8 mouse cellular contexts compared by ENCODE assay signal in genomic region chr8:119557132-119557531, GRCm38 (mm10). TPM values are rescaled to one million over a fixed set of nuclear protein-coding genes. Genes with fewer than 3 reads are reported as not detected.
DNase-seq lines count a peak whose midpoint lies in the region; ATAC-seq lines count a peak whose summit lies in the region.

No protein-coding gene starts in this region.

- peaks cover 40% of the 10 kb centered on the region for H3K4me1 ChIP-seq in liver, embryonic 11.5 days (replicated peaks; ENCODE audit: control insufficient read depth, insufficient read depth, low read length)
- peaks cover 21% of the 10 kb centered on the region for H3K4me1 ChIP-seq in embryonic facial prominence, embryonic 12.5 days
- peaks cover 35% of the 10 kb centered on the region for H3K4me1 ChIP-seq in intestine, embryonic 16.5 days (ENCODE audit: control insufficient read depth, insufficient read depth, low read length)
- peaks cover 45% of the 10 kb centered on the region for H3K4me1 ChIP-seq in neural tube, embryonic 15.5 days

- no peak for DNase-seq in liver, embryonic 11.5 days (ENCODE audit: low spot score)
- no peak for DNase-seq in liver
- DNase-seq in adipocyte (ENCODE audit: low spot score): no peak
- DNase-seq in thymus, postnatal 10 days (ENCODE audit: low spot score in 2 of 2): no peak
- no peak for DNase-seq in spleen, adult 12 weeks (ENCODE audit: low spot score)

- H3K4me2 ChIP-seq in liver, embryonic 11.5 days: peak overlapping the region; percentile 81
- H3K4me2 ChIP-seq in embryonic facial prominence, embryonic 12.5 days (replicated peaks): peak overlapping the region; percentile 88
- peak overlapping the region; percentile 78 for H3K4me2 ChIP-seq in intestine, embryonic 16.5 days (ENCODE audit: low read depth, low read length)
- H3K4me2 ChIP-seq in neural tube, embryonic 15.5 days: peak overlapping the region; percentile 78

- peaks cover under 1% of the 10 kb centered on the region; the same call in 1 of the 2 replicates for H3K36me3 ChIP-seq in liver, embryonic 11.5 days (ENCODE audit: control insufficient read depth, insufficient read depth, low read length)
- H3K36me3 ChIP-seq in embryonic facial prominence, embryonic 12.5 days: 0 out of 2 replicates have a peak, but pooled peaks cover 2% of the 10 kb centered on the region
- no peaks in the 10 kb centered on the region for H3K36me3 ChIP-seq in intestine, embryonic 16.5 days (ENCODE audit: control insufficient read depth, insufficient read depth, low read length)
- peaks cover 6% of the 10 kb centered on the region for H3K36me3 ChIP-seq in neural tube, embryonic 15.5 days

- no peak for ATAC-seq in liver, embryonic 11.5 days (replicated peaks; ENCODE audit: low FRiP score)
- no peak for ATAC-seq in embryonic facial prominence, embryonic 12.5 days (ENCODE audit: insufficient number of reproducible peaks, insufficient read depth, low FRiP score, low TSS enrichment)
- ATAC-seq in intestine, embryonic 16.5 days: no peak
- ATAC-seq in neural tube, embryonic 15.5 days (ENCODE audit: low FRiP score): no peak

- WGBS in liver, embryonic 11.5 days: 74% methylated on average over 9 of the region's 9 CpGs
- WGBS in embryonic facial prominence, embryonic 12.5 days: 87% methylated on average over 9 of the region's 9 CpGs
- WGBS in intestine, embryonic 16.5 days: 71% methylated on average over 9 of the region's 9 CpGs
- WGBS in neural tube, embryonic 15.5 days: 76% methylated on average over 9 of the region's 9 CpGs

- H3K9ac ChIP-seq in liver, embryonic 11.5 days (ENCODE audit: low read depth, low read length): peak overlapping the region; percentile 88
- H3K9ac ChIP-seq in embryonic facial prominence, embryonic 12.5 days: peak overlapping the region; percentile 74
- peak overlapping the region; percentile 90 for H3K9ac ChIP-seq in intestine, embryonic 16.5 days (ENCODE audit: low read depth, low read length)
- peak overlapping the region; percentile 65 for H3K9ac ChIP-seq in neural tube, embryonic 15.5 days (replicated peaks)

- no peaks in the 10 kb centered on the region for H3K27me3 ChIP-seq in liver, embryonic 11.5 days (replicated peaks; ENCODE audit: control insufficient read depth, insufficient read depth, low read length)
- no peaks in the 10 kb centered on the region for H3K27me3 ChIP-seq in embryonic facial prominence, embryonic 12.5 days
- H3K27me3 ChIP-seq in intestine, embryonic 16.5 days (replicated peaks; ENCODE audit: control insufficient read depth, insufficient read depth, low read length): no peaks in the 10 kb centered on the region
- no peaks in the 10 kb centered on the region for H3K27me3 ChIP-seq in neural tube, embryonic 15.5 days (replicated peaks)

- no peaks in the 10 kb centered on the region for H3K9me3 ChIP-seq in liver, embryonic 11.5 days (ENCODE audit: control insufficient read depth, low read length)
- no peaks in the 10 kb centered on the region for H3K9me3 ChIP-seq in embryonic facial prominence, embryonic 12.5 days
- H3K9me3 ChIP-seq in intestine, embryonic 16.5 days (ENCODE audit: control insufficient read depth, low read length): no peaks in the 10 kb centered on the region
- no peaks in the 10 kb centered on the region for H3K9me3 ChIP-seq in neural tube, embryonic 15.5 days (replicated peaks)

- H3K27ac ChIP-seq in liver, embryonic 11.5 days (ENCODE audit: low read depth, low read length): no peak overlapping the region
- no peak overlapping the region for H3K27ac ChIP-seq in embryonic facial prominence, embryonic 12.5 days
- H3K27ac ChIP-seq in intestine, embryonic 16.5 days (ENCODE audit: low read length): no peak overlapping the region; the same call in 1 of the 2 replicates
- no peak overlapping the region for H3K27ac ChIP-seq in neural tube, embryonic 15.5 days (replicated peaks)

- H3K4me3 ChIP-seq in liver, embryonic 11.5 days (ENCODE audit: low read depth, low read length): peak overlapping the region; percentile 87
- peak overlapping the region; percentile 71 for H3K4me3 ChIP-seq in embryonic facial prominence, embryonic 12.5 days
- H3K4me3 ChIP-seq in intestine, embryonic 16.5 days (ENCODE audit: low read length): peak overlapping the region; percentile 77
- H3K4me3 ChIP-seq in neural tube, embryonic 15.5 days (replicated peaks): peak overlapping the region; percentile 66

RNA-seq across cellular contexts. Expression of gene Mbtps1, which starts 1.4 kb away (rescaled TPM):
- 68.6 and 73.0 TPM in 2 replicates for polyA plus RNA-seq in liver, embryonic 11.5 days (2014; fragmentation: Nextera tagmentation; extraction: Ambion mirVana)
- polyA plus RNA-seq in embryonic facial prominence, embryonic 12.5 days (2016; fragmentation: Nextera tagmentation; extraction: Ambion mirVana): 147 TPM in 2 replicates
- polyA plus RNA-seq in intestine, embryonic 16.5 days (2015; fragmentation: Nextera tagmentation; extraction: Ambion mirVana): 78.0 and 82.5 TPM in 2 replicates
- 48.5 and 62.4 TPM in 2 replicates for polyA plus RNA-seq in neural tube, embryonic 15.5 days (2015; fragmentation: Nextera tagmentation; extraction: Ambion mirVana)

RNA-seq across cellular contexts. Expression of gene Hsdl1, which starts 17.9 kb away (rescaled TPM):
- 40.4 and 42.2 TPM in 2 replicates for polyA plus RNA-seq in liver, embryonic 11.5 days (2014; fragmentation: Nextera tagmentation; extraction: Ambion mirVana)
- polyA plus RNA-seq in embryonic facial prominence, embryonic 12.5 days (2016; fragmentation: Nextera tagmentation; extraction: Ambion mirVana): 37.2 and 39.5 TPM in 2 replicates
- polyA plus RNA-seq in intestine, embryonic 16.5 days (2015; fragmentation: Nextera tagmentation; extraction: Ambion mirVana): 32.3 and 33.3 TPM in 2 replicates
- polyA plus RNA-seq in neural tube, embryonic 15.5 days (2015; fragmentation: Nextera tagmentation; extraction: Ambion mirVana): 129 and 137 TPM in 2 replicates

RNA-seq across cellular contexts. Expression of gene Dnaaf1, which starts 17.9 kb away (rescaled TPM):
- 0.11 and 0.23 TPM in 2 replicates for polyA plus RNA-seq in liver, embryonic 11.5 days (2014; fragmentation: Nextera tagmentation; extraction: Ambion mirVana)
- polyA plus RNA-seq in embryonic facial prominence, embryonic 12.5 days (2016; fragmentation: Nextera tagmentation; extraction: Ambion mirVana): 0.09 TPM in 1 of 2 replicates, not detected in the other
- polyA plus RNA-seq in intestine, embryonic 16.5 days (2015; fragmentation: Nextera tagmentation; extraction: Ambion mirVana): 2.6 and 3.5 TPM in 2 replicates
- 0.20 and 0.45 TPM in 2 replicates for polyA plus RNA-seq in neural tube, embryonic 15.5 days (2015; fragmentation: Nextera tagmentation; extraction: Ambion mirVana)

RNA-seq across cellular contexts. Expression of gene Taf1c, which starts 47.9 kb away (rescaled TPM):
- polyA plus RNA-seq in liver, embryonic 11.5 days (2014; fragmentation: Nextera tagmentation; extraction: Ambion mirVana): 13.9 and 16.5 TPM in 2 replicates
- 15.2 and 15.5 TPM in 2 replicates for polyA plus RNA-seq in embryonic facial prominence, embryonic 12.5 days (2016; fragmentation: Nextera tagmentation; extraction: Ambion mirVana)
- 11.6 and 11.9 TPM in 2 replicates for polyA plus RNA-seq in intestine, embryonic 16.5 days (2015; fragmentation: Nextera tagmentation; extraction: Ambion mirVana)
- polyA plus RNA-seq in neural tube, embryonic 15.5 days (2015; fragmentation: Nextera tagmentation; extraction: Ambion mirVana): 11.8 and 15.0 TPM in 2 replicates

RNA-seq across cellular contexts. Expression of gene Adad2, which starts 55.4 kb away (rescaled TPM):
- not detected in 2 replicates for polyA plus RNA-seq in liver, embryonic 11.5 days (2014; fragmentation: Nextera tagmentation; extraction: Ambion mirVana)
- 0.10 and 0.23 TPM in 2 replicates for polyA plus RNA-seq in embryonic facial prominence, embryonic 12.5 days (2016; fragmentation: Nextera tagmentation; extraction: Ambion mirVana)
- polyA plus RNA-seq in intestine, embryonic 16.5 days (2015; fragmentation: Nextera tagmentation; extraction: Ambion mirVana): 0.09 TPM in 1 of 2 replicates, not detected in the other
- 0.10 and 0.11 TPM in 2 replicates for polyA plus RNA-seq in neural tube, embryonic 15.5 days (2015; fragmentation: Nextera tagmentation; extraction: Ambion mirVana)
